Mouse (Mus musculus): ENCODE measurements at regions not wholly inside any gene's neighbourhood (a gene's known extent, or its start where the extent isn't known, plus 50 kb on each side); places are given as distances from the start of the nearest gene placed in this dataset.
A peak's percentile ranks its signal among the peaks of the same experiment; 100 is the strongest.

DNA sequence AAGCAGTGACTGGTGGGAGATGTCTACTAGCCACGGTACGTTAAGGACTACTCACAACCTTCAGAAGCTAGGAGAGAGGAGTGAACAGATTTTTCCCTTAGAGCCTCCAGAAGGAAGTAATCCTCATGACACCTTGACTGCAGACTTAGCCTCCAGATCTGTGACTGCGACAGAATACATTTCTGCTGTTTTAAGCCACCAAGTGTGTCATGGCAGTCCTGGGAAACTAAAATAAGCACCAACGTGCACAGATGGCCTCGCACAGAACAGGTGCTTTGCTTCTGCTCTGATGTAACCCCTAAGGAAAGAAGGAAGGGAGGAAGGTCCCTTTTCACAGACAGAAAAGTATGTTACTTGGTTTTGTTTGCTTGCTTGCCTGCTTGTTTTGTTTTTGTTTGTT lies 151.5 kb upstream of the Adra1b start:
- Histone ChIP-seq H3K4me2 (ENCODE audit: low read depth, low read length) (no peak overlapping the region), H3K4me3 (ENCODE audit: low read depth, low read length) (no peak overlapping the region), H3K36me3 (replicated peaks; ENCODE audit: insufficient read depth, low read length) (no peaks in the 10 kb centered on the region), H3K4me1 (ENCODE audit: insufficient read depth) (no peaks in the 10 kb centered on the region), H3K27me3 (ENCODE audit: insufficient read depth, low read length) (no peaks in the 10 kb centered on the region), H3K27ac (ENCODE audit: low read depth) (no peak overlapping the region), H3K9me3 (ENCODE audit: low read length) (no peaks in the 10 kb centered on the region), H3K9ac (replicated peaks) (no peak overlapping the region)
- WGBS (ENCODE audit: insufficient replicate concordance) = 73% methylated on average over 5 of the region's 5 CpGs
- no peak for TF ChIP-seq CTCF (IDR thresholded peaks at IDR 0.05; ENCODE audit: low read depth)
- no peak for TF ChIP-seq EP300 (IDR thresholded peaks at IDR 0.05; ENCODE audit: low read depth)
- no peak for DNase-seq
- ATAC-seq = no peak

DNA sequence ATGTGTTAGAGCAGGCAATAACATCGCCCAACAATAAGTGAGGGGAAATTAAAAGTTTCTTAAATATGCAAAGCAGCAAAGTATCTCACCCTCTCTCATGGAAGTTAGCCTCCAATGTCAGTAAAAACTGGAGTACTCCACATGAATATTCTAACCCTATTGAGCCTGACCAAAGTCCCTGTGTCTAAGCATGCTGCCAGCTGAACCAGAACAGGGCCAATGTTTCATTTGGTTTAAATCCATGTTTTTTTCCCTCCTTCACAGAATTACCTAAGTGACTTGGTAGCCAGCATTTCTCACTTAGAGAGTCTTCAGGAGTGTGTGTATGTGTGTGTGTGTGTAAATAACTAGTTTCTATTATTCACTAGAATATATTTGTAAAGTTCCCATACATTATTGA lies 161.4 kb upstream of the Adra1b start:
- Histone ChIP-seq H3K9ac (replicated peaks) (no peak overlapping the region), H3K4me1 (ENCODE audit: insufficient read depth) (no peaks in the 10 kb centered on the region), H3K27ac (ENCODE audit: low read depth) (no peak overlapping the region), H3K27me3 (ENCODE audit: insufficient read depth, low read length) (no peaks in the 10 kb centered on the region), H3K4me2 (ENCODE audit: low read depth, low read length) (no peak overlapping the region), H3K9me3 (ENCODE audit: low read length) (no peaks in the 10 kb centered on the region), H3K36me3 (replicated peaks; ENCODE audit: insufficient read depth, low read length) (no peaks in the 10 kb centered on the region), H3K4me3 (ENCODE audit: low read depth, low read length) (no peak overlapping the region)
- WGBS (ENCODE audit: insufficient replicate concordance) = 60% methylated on average over 1 of the region's 1 CpGs
- TF ChIP-seq CTCF (IDR thresholded peaks at IDR 0.05; ENCODE audit: low read depth) (no peak), EP300 (IDR thresholded peaks at IDR 0.05; ENCODE audit: low read depth) (no peak)
- DNase-seq = no peak
- ATAC-seq = no peak

DNA sequence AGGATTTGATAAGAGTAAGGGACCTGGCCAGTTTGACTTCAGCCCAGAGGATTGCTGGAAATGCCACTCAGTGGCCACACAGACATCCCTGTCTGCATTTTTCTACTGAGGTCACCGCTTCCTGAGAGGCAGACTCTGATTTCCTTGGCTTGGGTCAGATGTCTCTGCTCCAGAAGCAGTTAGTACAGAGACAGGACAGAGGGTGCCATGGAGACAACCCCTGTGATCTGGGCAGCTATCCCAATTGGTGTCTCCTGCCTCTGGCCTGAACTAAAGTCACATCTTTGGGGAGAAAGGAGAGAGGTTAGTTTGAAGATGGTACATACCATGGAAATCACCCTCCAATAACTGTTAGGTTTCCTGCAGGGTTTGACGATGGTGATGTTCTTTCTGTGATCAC lies 165.2 kb upstream of the Adra1b start:
- no peaks in the 10 kb centered on the region for H3K9me3 ChIP-seq (ENCODE audit: low read length)
- no peak overlapping the region for H3K27ac ChIP-seq (ENCODE audit: low read depth)
- no peak overlapping the region for H3K9ac ChIP-seq (replicated peaks)
- H3K27me3 ChIP-seq (ENCODE audit: insufficient read depth, low read length) = no peaks in the 10 kb centered on the region
- no peak for TF ChIP-seq EP300 (IDR thresholded peaks at IDR 0.05; ENCODE audit: low read depth)
- no peak for TF ChIP-seq CTCF (IDR thresholded peaks at IDR 0.05; ENCODE audit: low read depth)
- H3K4me3 ChIP-seq (ENCODE audit: low read depth, low read length) = no peak overlapping the region
- no peaks in the 10 kb centered on the region for H3K36me3 ChIP-seq (replicated peaks; ENCODE audit: insufficient read depth, low read length)
- WGBS (ENCODE audit: insufficient replicate concordance) = 67% methylated on average over 2 of the region's 2 CpGs
- ATAC-seq (no peak), DNase-seq (no peak)
- H3K4me2 ChIP-seq (ENCODE audit: low read depth, low read length) = no peak overlapping the region
- no peaks in the 10 kb centered on the region for H3K4me1 ChIP-seq (ENCODE audit: insufficient read depth)

DNA sequence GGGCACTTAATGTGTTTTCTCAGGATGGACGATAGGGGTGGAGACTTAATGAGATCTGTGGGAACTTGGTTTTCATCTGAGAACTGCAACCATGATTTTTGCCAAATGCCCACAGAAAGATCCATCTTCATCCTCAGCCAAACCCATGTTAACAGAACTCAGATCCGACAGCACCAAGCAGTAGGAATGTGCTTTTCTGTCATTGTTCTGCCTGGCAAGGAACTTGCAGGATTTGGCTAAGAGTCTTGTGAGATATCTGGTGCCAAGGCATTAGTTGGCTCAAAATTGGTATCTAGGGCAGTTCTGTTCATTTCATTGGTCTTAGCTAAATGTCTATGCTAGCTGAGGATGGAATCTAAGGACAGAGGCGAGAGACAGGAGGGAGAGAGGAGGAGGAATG lies 182.7 kb upstream of the Adra1b start:
- DNase-seq = no peak
- TF ChIP-seq CTCF (IDR thresholded peaks at IDR 0.05; ENCODE audit: low read depth) (no peak), EP300 (IDR thresholded peaks at IDR 0.05; ENCODE audit: low read depth) (no peak)
- no peak overlapping the region for H3K27ac ChIP-seq (ENCODE audit: low read depth)

DNA sequence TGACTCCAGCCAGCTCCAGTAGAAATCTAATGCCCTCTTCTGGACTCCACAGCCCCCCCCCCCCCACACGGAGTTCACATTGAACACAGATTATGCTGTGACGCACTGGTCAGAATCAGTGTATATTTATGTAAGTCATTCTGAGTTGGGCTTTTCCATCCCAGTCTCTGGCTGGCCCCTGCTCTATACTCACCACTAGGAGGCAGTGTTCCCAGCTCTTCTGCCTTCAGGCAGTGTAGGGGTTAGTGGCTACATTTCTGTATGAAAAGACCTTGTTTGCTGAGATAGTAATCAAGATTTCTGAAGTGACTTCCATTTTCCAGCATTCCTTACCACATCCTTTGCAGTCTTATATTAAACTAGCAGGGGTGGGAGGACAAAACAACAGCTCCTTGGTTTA lies 185.9 kb upstream of the Adra1b start:
- WGBS (ENCODE audit: insufficient replicate concordance) = 52% methylated on average over 2 of the region's 2 CpGs
- no peak for DNase-seq
- Histone ChIP-seq H3K27me3 (ENCODE audit: insufficient read depth, low read length) (no peaks in the 10 kb centered on the region), H3K9me3 (ENCODE audit: low read length) (no peaks in the 10 kb centered on the region), H3K4me2 (ENCODE audit: low read depth, low read length) (no peak overlapping the region), H3K36me3 (replicated peaks; ENCODE audit: insufficient read depth, low read length) (no peaks in the 10 kb centered on the region), H3K4me1 (ENCODE audit: insufficient read depth) (no peaks in the 10 kb centered on the region), H3K9ac (replicated peaks) (no peak overlapping the region), H3K27ac (ENCODE audit: low read depth) (no peak overlapping the region), H3K4me3 (ENCODE audit: low read depth, low read length) (no peak overlapping the region)
- no peak for ATAC-seq
- TF ChIP-seq CTCF (IDR thresholded peaks at IDR 0.05; ENCODE audit: low read depth) = peak; percentile 61
- no peak for TF ChIP-seq EP300 (IDR thresholded peaks at IDR 0.05; ENCODE audit: low read depth)

More for the DNA sequence above, 182.7 kb upstream of the Adra1b start:
- no peaks in the 10 kb centered on the region for H3K27me3 ChIP-seq (ENCODE audit: insufficient read depth, low read length)
- no peaks in the 10 kb centered on the region for H3K36me3 ChIP-seq (replicated peaks; ENCODE audit: insufficient read depth, low read length)
- ATAC-seq = no peak
- H3K9ac ChIP-seq (replicated peaks) = no peak overlapping the region
- no peak overlapping the region for H3K4me3 ChIP-seq (ENCODE audit: low read depth, low read length)
- no peaks in the 10 kb centered on the region for H3K4me1 ChIP-seq (ENCODE audit: insufficient read depth)
- H3K9me3 ChIP-seq (ENCODE audit: low read length) = no peaks in the 10 kb centered on the region
- WGBS (ENCODE audit: insufficient replicate concordance) = 71% methylated on average over 3 of the region's 3 CpGs
- no peak overlapping the region for H3K4me2 ChIP-seq (ENCODE audit: low read depth, low read length)

DNA sequence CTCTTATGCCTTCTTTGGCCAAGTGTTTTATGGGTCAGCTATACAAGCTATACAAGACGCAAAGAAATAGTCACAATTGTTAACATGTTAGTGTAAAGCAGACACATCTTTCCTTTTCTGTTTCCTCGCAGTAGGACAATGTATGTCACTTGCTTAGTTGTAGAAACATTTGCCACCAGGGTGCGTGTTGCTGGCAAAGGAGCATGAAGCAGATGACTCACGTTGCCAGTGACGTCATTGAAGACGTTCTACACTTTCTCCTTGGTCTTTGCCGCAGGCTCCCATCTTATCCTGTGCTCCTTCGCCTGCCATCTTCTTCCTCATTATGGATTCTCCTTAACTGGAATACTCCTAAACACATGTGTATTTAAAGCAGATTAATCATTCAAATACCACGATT lies 188.5 kb upstream of the Adra1b start:
- Histone ChIP-seq H3K36me3 (replicated peaks; ENCODE audit: insufficient read depth, low read length) (no peaks in the 10 kb centered on the region), H3K9ac (replicated peaks) (no peak overlapping the region), H3K4me2 (ENCODE audit: low read depth, low read length) (no peak overlapping the region), H3K9me3 (ENCODE audit: low read length) (no peaks in the 10 kb centered on the region), H3K4me3 (ENCODE audit: low read depth, low read length) (no peak overlapping the region), H3K27me3 (ENCODE audit: insufficient read depth, low read length) (no peaks in the 10 kb centered on the region), H3K27ac (ENCODE audit: low read depth) (no peak overlapping the region), H3K4me1 (ENCODE audit: insufficient read depth) (no peaks in the 10 kb centered on the region)
- ATAC-seq (no peak), DNase-seq (no peak)
- WGBS (ENCODE audit: insufficient replicate concordance) = 80% methylated on average over 9 of the region's 9 CpGs
- TF ChIP-seq EP300 (IDR thresholded peaks at IDR 0.05; ENCODE audit: low read depth) = no peak
- no peak for TF ChIP-seq CTCF (IDR thresholded peaks at IDR 0.05; ENCODE audit: low read depth)

DNA sequence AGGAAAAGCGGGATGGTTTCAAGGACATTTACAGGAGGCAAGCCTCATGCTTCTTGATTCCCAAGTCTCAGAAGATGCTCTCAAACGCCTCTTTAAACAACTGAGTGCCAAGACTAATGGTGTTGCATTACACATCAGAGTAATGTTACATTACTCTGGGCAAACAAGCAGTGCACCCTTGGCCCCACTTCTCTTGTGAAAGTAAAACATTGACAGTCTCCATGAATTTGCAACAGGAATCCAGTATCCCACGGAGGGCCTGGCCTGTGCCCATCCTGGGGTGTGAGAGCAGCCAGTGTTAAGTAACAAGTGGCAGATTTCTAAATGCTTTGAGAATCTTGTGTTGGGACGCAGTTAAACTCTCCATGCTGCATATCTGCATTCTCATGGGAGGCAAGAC lies 194.3 kb upstream of the Adra1b start:
- 45% methylated on average over 4 of the region's 4 CpGs for WGBS (ENCODE audit: insufficient replicate concordance)
- DNase-seq = no peak
- TF ChIP-seq EP300 (IDR thresholded peaks at IDR 0.05; ENCODE audit: low read depth) = no peak

More for the DNA sequence above, 194.3 kb upstream of the Adra1b start:
- Histone ChIP-seq H3K9ac (replicated peaks) (no peak overlapping the region), H3K27me3 (ENCODE audit: insufficient read depth, low read length) (no peaks in the 10 kb centered on the region), H3K36me3 (replicated peaks; ENCODE audit: insufficient read depth, low read length) (no peaks in the 10 kb centered on the region), H3K27ac (ENCODE audit: low read depth) (no peak overlapping the region), H3K4me3 (ENCODE audit: low read depth, low read length) (no peak overlapping the region), H3K4me2 (ENCODE audit: low read depth, low read length) (no peak overlapping the region), H3K4me1 (ENCODE audit: insufficient read depth) (no peaks in the 10 kb centered on the region), H3K9me3 (ENCODE audit: low read length) (no peaks in the 10 kb centered on the region)
- no peak for ATAC-seq

Data from liver, postnatal 0 days (tissue).